Mouse (Mus musculus) kidney, adult 9 months (tissue): ENCODE results near the gene Pheta2.
"Not testable (repeated sequence)": the region's sequence is repeated elsewhere in the genome, so short reads cannot be mapped to it uniquely, and the experiment has no call there.

Source experiments
- DNase-seq: peaks from one replicate; pipeline ENCODE4 v3.0.0; 2022

Gene Pheta2

GRCm38 (mm10) chr15:82372446-82372845, 33.7 kb downstream of the Pheta2 start:
- DNase-seq, result no peak

DNA sequence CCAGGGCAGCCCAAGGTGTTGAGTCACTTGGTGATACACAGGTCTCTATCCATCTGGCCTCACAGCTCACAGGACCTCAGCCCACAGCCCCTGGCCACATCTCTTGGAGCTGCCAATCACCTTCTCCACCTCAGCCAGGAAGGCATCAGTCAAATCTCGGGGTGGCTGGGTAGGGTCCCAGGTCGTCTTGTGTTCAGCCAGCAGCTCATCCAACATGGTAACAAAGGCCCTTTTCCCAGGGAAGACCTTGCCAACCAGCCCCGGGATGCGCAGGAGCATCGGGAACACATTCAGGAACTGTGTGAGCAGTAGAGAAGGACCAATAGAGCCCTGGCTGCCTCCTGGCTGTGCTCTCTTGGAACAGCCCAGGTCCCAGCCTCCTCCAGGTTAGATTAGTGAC, 34.2 kb downstream of the Pheta2 start:
- no peak for DNase-seq

GRCm38 (mm10) chr15:82374437-82374836, 35.7 kb downstream of the Pheta2 start:
- no peak for DNase-seq

DNA sequence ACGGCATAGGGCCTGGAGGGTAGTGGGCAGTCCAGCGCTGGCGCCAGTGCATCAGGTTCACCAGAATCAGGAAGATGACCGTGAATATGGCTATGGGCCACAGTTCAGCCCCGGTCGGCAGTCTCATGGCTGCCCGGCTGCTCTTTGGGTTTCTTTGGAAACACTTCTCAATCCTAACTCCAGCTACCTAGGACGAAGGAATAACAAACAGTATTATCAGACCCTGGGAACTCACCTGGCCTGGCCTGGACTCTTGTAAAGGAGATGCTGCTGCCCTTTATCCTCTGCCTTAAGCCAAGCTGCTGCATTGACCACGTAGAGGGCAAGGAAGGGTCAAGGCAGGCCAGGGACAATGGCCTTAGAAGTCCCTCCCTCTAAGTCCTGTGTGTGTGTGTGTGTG, 37.1 kb downstream of the Pheta2 start:
- DNase-seq, result no peak

GRCm38 (mm10) chr15:82376393-82377138, 37.8 kb downstream of the Pheta2 start:
- peak; percentile 73 for DNase-seq

DNA sequence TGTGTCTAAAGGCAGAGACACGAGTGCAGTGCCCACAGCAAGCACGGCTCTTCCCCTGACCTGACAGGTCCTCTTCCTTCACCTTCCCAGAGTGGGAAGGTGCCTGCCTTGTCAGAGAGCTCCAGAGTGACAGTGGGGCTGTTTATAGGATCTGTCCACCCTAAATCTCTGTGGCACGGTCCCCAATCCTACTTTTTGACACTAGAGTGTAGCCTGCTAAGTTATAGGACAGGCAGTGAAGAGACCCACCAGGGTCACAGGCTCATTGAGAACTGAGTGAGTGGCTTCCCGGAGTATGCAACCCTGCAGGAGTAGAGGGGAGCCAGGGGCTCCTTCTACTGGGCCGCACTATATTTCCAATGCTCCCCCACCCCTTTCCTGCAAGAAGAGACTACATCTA, 39.0 kb downstream of the Pheta2 start:
- no peak for DNase-seq

DNA sequence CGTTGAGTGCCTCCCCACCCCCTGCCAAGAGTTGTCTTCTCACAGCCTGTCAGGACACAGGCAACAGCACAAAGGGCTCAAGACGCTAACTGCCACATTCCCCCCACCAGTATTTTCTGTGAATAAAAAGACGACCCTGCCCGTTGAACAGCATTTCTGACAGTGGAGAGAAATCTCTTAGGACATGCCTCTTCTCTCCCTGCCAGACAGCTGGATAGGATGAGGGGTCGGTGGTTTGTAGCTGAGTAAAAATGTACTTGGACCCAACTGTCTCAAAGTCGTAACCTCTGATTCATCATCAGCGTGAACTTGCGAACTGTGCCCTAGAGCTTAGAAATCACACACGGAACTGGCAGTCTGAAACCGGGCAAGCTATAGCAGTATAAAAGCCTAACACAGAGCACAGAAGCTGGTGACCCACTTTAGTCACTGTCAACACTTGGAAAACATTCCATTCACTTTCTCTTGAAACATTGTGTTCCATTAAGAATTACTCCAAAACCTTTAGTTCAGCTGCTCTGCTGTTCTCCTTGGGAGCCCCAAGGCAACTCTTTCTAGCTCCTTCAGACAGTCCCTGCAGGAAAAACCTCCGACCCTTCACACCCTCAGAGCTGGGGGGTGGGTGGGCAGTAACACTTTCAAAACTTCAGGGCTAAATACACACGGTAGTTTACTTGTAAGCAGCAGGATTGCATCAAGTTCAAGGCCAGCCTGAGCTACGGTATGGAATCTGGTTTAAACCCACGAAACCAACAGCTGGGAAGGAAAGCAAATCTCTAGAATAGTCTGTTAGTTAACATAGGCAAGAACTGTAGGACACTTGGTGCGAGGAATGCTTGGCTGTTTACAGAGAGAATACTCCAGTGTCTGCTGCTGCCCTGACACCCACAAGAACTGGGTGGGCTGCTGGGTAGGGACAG, 39.8 kb downstream of the Pheta2 start:
- DNase-seq, result no peak

- DNase-seq, result no peak
Observed at GRCm38 (mm10) chr15:82379511-82379870, 40.7 kb downstream of the Pheta2 start.

DNA sequence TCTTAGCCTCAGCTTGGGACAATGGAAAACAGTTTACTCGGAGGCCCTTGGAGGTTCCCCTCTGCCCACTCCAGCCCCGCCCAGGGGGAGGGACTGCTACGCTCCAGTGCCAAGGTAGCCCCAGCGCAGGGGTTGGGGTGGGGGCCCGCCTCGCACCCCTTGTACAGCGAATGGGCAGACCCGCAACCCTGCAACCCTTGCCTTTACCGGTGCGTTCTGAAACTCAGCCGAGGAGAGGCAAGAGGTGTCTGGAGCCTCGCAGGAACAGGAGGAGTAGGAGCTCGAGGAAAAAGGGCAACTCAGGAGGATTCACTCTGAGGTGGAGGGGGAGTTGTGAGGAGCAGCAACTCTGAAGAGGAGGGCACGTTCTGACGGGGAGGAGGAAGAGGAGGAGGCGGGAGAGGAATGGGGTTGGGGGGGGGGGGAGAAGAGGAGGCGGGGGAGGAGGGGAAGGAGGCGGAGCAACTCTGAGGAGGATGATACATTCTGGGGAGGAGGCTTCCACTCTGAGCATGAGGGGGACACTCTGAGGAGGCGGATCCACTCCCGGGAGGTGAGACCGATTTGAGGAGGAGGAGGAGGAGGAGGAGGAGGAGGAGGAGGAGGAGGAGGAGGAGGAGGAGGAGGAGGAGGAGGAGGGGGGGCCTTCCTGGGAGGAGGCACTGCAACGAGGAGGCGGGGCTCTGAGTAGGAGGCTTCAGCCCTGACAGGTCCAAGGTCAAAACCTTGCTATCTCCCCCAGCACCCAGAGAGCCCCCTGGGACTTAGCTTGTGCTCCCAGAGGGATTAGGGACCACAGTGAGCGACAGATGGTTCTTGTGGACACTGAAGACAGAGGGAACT, 41.4 kb downstream of the Pheta2 start, which contains the start of gene Cyp2d22:
TSS of gene Cyp2d22 (minus strand) at position 390 of the 843 bp plus-strand sequence.
- DNase-seq, result peak; percentile 70

DNA sequence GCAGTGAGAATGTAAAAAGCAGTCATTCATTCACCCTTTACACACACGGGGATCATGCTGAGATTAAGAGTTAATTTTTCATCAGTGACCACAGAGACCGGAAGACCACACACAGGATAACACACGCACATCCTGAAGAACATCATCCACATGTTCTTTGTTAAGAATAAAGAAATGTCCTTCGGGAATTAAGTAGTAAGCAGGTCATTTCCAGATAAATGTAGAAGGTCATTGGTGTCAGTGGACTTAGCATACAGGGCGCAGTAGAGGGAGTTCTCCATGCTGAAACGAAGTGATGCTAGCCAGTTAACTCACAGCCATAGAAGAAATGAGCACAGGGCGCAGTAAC, 41.9 kb downstream of the Pheta2 start:
- no peak for DNase-seq

GRCm38 (mm10) chr15:82382441-82382840, 43.7 kb downstream of the Pheta2 start:
- no peak for DNase-seq

DNA sequence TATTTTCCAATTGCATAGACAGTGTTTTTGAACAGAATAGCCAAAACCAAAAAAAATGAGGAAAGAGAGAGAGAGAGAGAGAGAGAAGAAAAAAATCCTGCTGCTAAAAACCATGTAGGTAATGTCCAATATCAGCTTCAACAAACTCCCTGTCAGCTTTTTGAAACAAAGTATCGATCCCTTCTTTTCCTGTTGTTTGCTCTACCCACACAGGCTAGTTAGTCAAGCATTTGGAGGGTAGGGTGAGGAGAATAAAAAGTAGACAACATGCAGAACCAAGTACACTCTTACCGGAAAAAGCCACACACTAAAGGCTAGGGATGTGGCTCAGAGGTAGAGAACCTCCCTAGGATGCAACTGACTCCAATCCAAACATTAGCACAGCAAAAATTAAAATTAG, 47.0 kb downstream of the Pheta2 start:
- no peak for DNase-seq

DNA sequence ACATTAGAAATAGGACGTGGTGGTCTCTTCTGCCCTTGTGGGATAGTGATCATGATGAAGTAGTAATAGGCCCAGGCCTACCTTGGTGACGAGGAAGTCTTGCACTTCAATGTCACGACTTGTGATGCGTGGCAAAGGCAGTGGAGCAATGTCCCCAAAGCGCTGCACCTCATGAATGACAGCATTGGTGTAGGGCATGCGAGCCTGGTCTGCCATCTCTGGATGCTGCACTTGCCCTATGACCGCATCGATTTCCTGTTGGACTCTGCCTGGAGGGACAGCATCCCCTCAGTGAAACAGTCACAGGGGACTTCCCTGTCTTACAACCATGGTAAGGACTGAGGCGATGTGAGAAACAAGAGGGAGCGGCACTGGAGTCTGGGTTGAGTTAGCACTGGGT, 51.2 kb downstream of the Pheta2 start:
- DNase-seq, result not testable (repeated sequence)

DNA sequence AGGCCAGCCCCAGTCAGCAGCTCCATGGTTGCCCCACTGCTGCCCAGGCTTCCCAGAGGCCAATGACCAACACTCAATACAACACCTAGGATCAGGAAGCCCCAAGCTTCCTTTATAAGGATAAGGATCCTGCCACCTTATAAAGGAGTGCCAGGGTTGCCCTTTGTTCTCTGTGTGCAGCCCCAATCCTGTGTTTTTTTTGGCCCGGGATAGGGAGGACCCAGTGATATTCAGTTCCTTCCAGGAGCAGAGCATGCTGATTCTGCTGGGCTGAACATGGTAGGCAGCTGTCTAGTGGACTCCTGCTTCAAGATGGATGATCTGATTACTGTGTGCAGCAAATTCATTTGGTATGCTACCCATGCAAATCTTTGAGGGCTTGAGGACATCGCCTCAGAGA, 55.2 kb downstream of the Pheta2 start, which contains the start of gene Cyp2d11:
TSS of gene Cyp2d11 (minus strand) at position 101 of the 400 bp plus-strand sequence.
- not testable (repeated sequence) for DNase-seq
